Mouse (Mus musculus) embryonic facial prominence, embryonic 15.5 days (tissue): ENCODE data around the gene Mast4. TPM values are rescaled to one million over a fixed set of nuclear protein-coding genes. Genes with fewer than 3 reads are reported as not detected.
"Not testable (repeated sequence)": the region's sequence is repeated elsewhere in the genome, so short reads cannot be mapped to it uniquely, and the experiment has no call there.

Source experiments
- ATAC-seq: fragments of 200-750 bp; cut with Nextera tagmentation; 2 replicates; pipeline ENCODE4 v1.8.0; 2017; ENCODE audit warnings: low read depth, moderate TSS enrichment; ENCODE audit not compliant: insufficient number of reproducible peaks, low FRiP score, low TSS enrichment
- H3K27ac ChIP-seq: fragments of 300-500 bp; sonication (generic); replicated peaks from 2 replicates; pipeline ENCODE4 v1.5.1; 2015; ENCODE audit warnings: mild to moderate bottlenecking, inconsistent platforms
- H3K27me3 ChIP-seq: fragments of 300-500 bp; sonication (generic); 2 replicates; pipeline ENCODE4 v1.6.1; 2015; ENCODE audit warnings: inconsistent platforms
- H3K36me3 ChIP-seq: fragments of 300-500 bp; sonication (generic); 2 replicates; pipeline ENCODE4 v1.6.1; 2015; ENCODE audit warnings: mild to moderate bottlenecking, inconsistent platforms
- H3K4me1 ChIP-seq: fragments of 300-500 bp; sonication (generic); 2 replicates; pipeline ENCODE4 v1.6.1; 2015; ENCODE audit warnings: inconsistent platforms
- H3K4me2 ChIP-seq: fragments of 300-500 bp; sonication (generic); replicated peaks from 2 replicates; pipeline ENCODE4 v1.6.1; 2015; ENCODE audit warnings: mild to moderate bottlenecking, inconsistent platforms
- H3K4me3 ChIP-seq: fragments of 300-500 bp; sonication (generic); replicated peaks from 2 replicates; pipeline ENCODE4 v1.5.1; 2015; ENCODE audit warnings: mild to moderate bottlenecking, inconsistent platforms
- H3K9ac ChIP-seq: fragments of 300-500 bp; sonication (generic); 2 replicates; pipeline ENCODE4 v1.6.1; 2015; ENCODE audit warnings: inconsistent platforms
- H3K9me3 ChIP-seq: fragments of 300-500 bp; sonication (generic); replicated peaks from 2 replicates; pipeline ENCODE4 v1.6.1; 2016; ENCODE audit warnings: inconsistent platforms
- WGBS: fragments of 180-500 bp; shearing (Covaris S2); methylation state at CpG from one replicate; pipeline ENCODE4 v1.1.7; 2015; 5-methylcytosine and 5-hydroxymethylcytosine counted together
- polyA plus RNA-seq: library from polyadenylated mRNA; unstranded; fragments of >200 nt; fragmentation: Nextera tagmentation; extraction: Ambion mirVana; gene quantifications from 2 replicates; pipeline ENCODE4 v1.2.1, GENCODE M21; 2015

Mast4 gene
- polyA plus RNA-seq, 1 experiment from 2014 or later, result 30.2 TPM

GRCm38 (mm10) chr13:102728951-102729350, 605.3 kb downstream of the Mast4 start:
- not testable (repeated sequence) for ATAC-seq, H3K36me3 ChIP-seq, H3K4me2 ChIP-seq, H3K9ac ChIP-seq, H3K27me3 ChIP-seq, H3K4me3 ChIP-seq, H3K4me1 ChIP-seq, H3K9me3 ChIP-seq, H3K27ac ChIP-seq
- 55% methylated on average over 7 of the region's 7 CpGs for WGBS

GRCm38 (mm10) chr13:102728035-102728434, 606.3 kb downstream of the Mast4 start:
- no peak overlapping the region for H3K4me2 ChIP-seq
- H3K27ac ChIP-seq, result no peak overlapping the region
- no peaks in the 10 kb centered on the region for H3K27me3 ChIP-seq
- WGBS, result 69% methylated on average over 3 of the region's 3 CpGs
- H3K9ac ChIP-seq, result no peak overlapping the region
- H3K36me3 ChIP-seq, result no peaks in the 10 kb centered on the region
- H3K4me1 ChIP-seq, result no peaks in the 10 kb centered on the region
- no peaks in the 10 kb centered on the region for H3K9me3 ChIP-seq
- no peak overlapping the region for H3K4me3 ChIP-seq
- no peak for ATAC-seq

GRCm38 (mm10) chr13:102726876-102727275, 607.4 kb downstream of the Mast4 start:
- H3K27me3 ChIP-seq, result no peaks in the 10 kb centered on the region
- H3K36me3 ChIP-seq, result no peaks in the 10 kb centered on the region
- 65% methylated on average over 1 of the region's 1 CpGs for WGBS
- no peaks in the 10 kb centered on the region for H3K9me3 ChIP-seq
- no peak overlapping the region for H3K4me3 ChIP-seq
- no peak overlapping the region for H3K27ac ChIP-seq
- no peak overlapping the region for H3K9ac ChIP-seq
- H3K4me2 ChIP-seq, result no peak overlapping the region
- no peak for ATAC-seq
- H3K4me1 ChIP-seq, result no peaks in the 10 kb centered on the region

- Histone ChIP-seq H3K27ac (no peak overlapping the region), H3K27me3 (no peaks in the 10 kb centered on the region), H3K4me2 (no peak overlapping the region), H3K9me3 (no peaks in the 10 kb centered on the region), H3K4me1 (no peaks in the 10 kb centered on the region), H3K36me3 (no peaks in the 10 kb centered on the region), H3K9ac (no peak overlapping the region), H3K4me3 (no peak overlapping the region)
- ATAC-seq, result no peak
- WGBS, result 68% methylated on average over 2 of the region's 2 CpGs
These were observed 608.4 kb downstream of the Mast4 start for GRCm38 (mm10) chr13:102725906-102726305.

GRCm38 (mm10) chr13:102725416-102725815, 608.9 kb downstream of the Mast4 start:
- Histone ChIP-seq H3K27ac (no peak overlapping the region), H3K4me3 (no peak overlapping the region)

GRCm38 (mm10) chr13:102716973-102717372, 617.3 kb downstream of the Mast4 start:
- no peaks in the 10 kb centered on the region for H3K27me3 ChIP-seq
- ATAC-seq, result no peak
- no peak overlapping the region for H3K4me3 ChIP-seq
- no peaks in the 10 kb centered on the region for H3K36me3 ChIP-seq
- 47% methylated on average over 1 of the region's 1 CpGs for WGBS
- no peaks in the 10 kb centered on the region for H3K4me1 ChIP-seq
- H3K9ac ChIP-seq, result no peak overlapping the region
- no peaks in the 10 kb centered on the region for H3K9me3 ChIP-seq
- no peak overlapping the region for H3K4me2 ChIP-seq
- no peak overlapping the region for H3K27ac ChIP-seq

More at GRCm38 (mm10) chr13:102725416-102725815, 608.9 kb downstream of the Mast4 start:
- H3K36me3 ChIP-seq, result no peaks in the 10 kb centered on the region
- no peaks in the 10 kb centered on the region for H3K9me3 ChIP-seq
- no peaks in the 10 kb centered on the region for H3K4me1 ChIP-seq
- ATAC-seq, result no peak
- H3K27me3 ChIP-seq, result no peaks in the 10 kb centered on the region
- no peak overlapping the region for H3K4me2 ChIP-seq
- no peak overlapping the region for H3K9ac ChIP-seq

- 88% methylated on average over 3 of the region's 3 CpGs for WGBS
- Histone ChIP-seq H3K9ac (no peak overlapping the region), H3K27me3 (no peaks in the 10 kb centered on the region; the same call in 1 of the 2 replicates), H3K36me3 (no peaks in the 10 kb centered on the region), H3K27ac (no peak overlapping the region), H3K4me3 (no peak overlapping the region), H3K4me2 (no peak overlapping the region), H3K4me1 (peaks cover 11% of the 10 kb centered on the region), H3K9me3 (no peaks in the 10 kb centered on the region)
- ATAC-seq, result no peak
These were observed 633.6 kb downstream of the Mast4 start for GRCm38 (mm10) chr13:102700744-102701143.

GRCm38 (mm10) chr13:102700176-102700575, 634.1 kb downstream of the Mast4 start:
- no peaks in the 10 kb centered on the region for H3K9me3 ChIP-seq
- no peak overlapping the region for H3K9ac ChIP-seq
- H3K36me3 ChIP-seq, result no peaks in the 10 kb centered on the region
- peaks cover 11% of the 10 kb centered on the region for H3K4me1 ChIP-seq
- ATAC-seq, result no peak
- WGBS, result 86% methylated on average over 5 of the region's 5 CpGs
- H3K27me3 ChIP-seq, result no peaks in the 10 kb centered on the region
- no peak overlapping the region for H3K27ac ChIP-seq
- no peak overlapping the region for H3K4me3 ChIP-seq
- H3K4me2 ChIP-seq, result no peak overlapping the region

GRCm38 (mm10) chr13:102698751-102699323, 635.5 kb downstream of the Mast4 start:
- WGBS, result 30% methylated on average over 14 of the region's 14 CpGs
- peaks cover 11% of the 10 kb centered on the region for H3K4me1 ChIP-seq
- H3K9ac ChIP-seq, result no peak overlapping the region
- H3K27me3 ChIP-seq, result no peaks in the 10 kb centered on the region
- H3K27ac ChIP-seq, result peak overlapping the region; percentile 29; the same call in 1 of the 2 replicates
- H3K36me3 ChIP-seq, result no peaks in the 10 kb centered on the region
- peak; percentile 78 for ATAC-seq
- no peaks in the 10 kb centered on the region for H3K9me3 ChIP-seq
- peak overlapping the region; percentile 45 for H3K4me2 ChIP-seq
- H3K4me3 ChIP-seq, result peak overlapping the region; percentile 25

GRCm38 (mm10) chr13:102698335-102698734, 636.0 kb downstream of the Mast4 start:
- peak overlapping the region; percentile 25 for H3K4me3 ChIP-seq
- 26% methylated on average over 10 of the region's 10 CpGs for WGBS
- no peaks in the 10 kb centered on the region for H3K9me3 ChIP-seq
- peak overlapping the region; percentile 45 for H3K4me2 ChIP-seq
- H3K9ac ChIP-seq, result no peak overlapping the region
- peak overlapping the region; percentile 29; the same call in 1 of the 2 replicates for H3K27ac ChIP-seq
- H3K27me3 ChIP-seq, result no peaks in the 10 kb centered on the region
- H3K36me3 ChIP-seq, result no peaks in the 10 kb centered on the region
- no peak for ATAC-seq
- H3K4me1 ChIP-seq, result peaks cover 11% of the 10 kb centered on the region

GRCm38 (mm10) chr13:102695121-102695905, 639.0 kb downstream of the Mast4 start:
- H3K36me3 ChIP-seq, result no peaks in the 10 kb centered on the region
- no peak overlapping the region for H3K9ac ChIP-seq
- H3K27ac ChIP-seq, result no peak overlapping the region
- 70% methylated on average over 7 of the region's 7 CpGs for WGBS
- peaks cover 11% of the 10 kb centered on the region for H3K4me1 ChIP-seq
- no peaks in the 10 kb centered on the region for H3K27me3 ChIP-seq
- no peak overlapping the region for H3K4me3 ChIP-seq
- no peak overlapping the region for H3K4me2 ChIP-seq
- no peak for ATAC-seq
- H3K9me3 ChIP-seq, result no peaks in the 10 kb centered on the region
